Mouse (Mus musculus) limb, embryonic 10.5 days (tissue): ENCODE results near the gene Scfd1. TPM values are rescaled to one million over a fixed set of nuclear protein-coding genes. Genes with fewer than 3 reads are reported as not detected.
A peak's percentile ranks its signal among the peaks of the same experiment; 100 is the strongest.

Experiments
- DNase-seq: peaks from one replicate; pipeline ENCODE4 v3.0.0-alpha.2; 2017; ENCODE audit warnings: low spot score
- H3K27ac ChIP-seq: fragments of 300-500 bp; sonication (generic); 2 replicates; pipeline ENCODE4 v1.5.1; 2016; ENCODE audit warnings: mild to moderate bottlenecking
- H3K27me3 ChIP-seq: fragments of 300-500 bp; sonication (generic); 2 replicates; pipeline ENCODE4 v1.6.1; 2016; ENCODE audit warnings: low read depth, mild to moderate bottlenecking; ENCODE audit not compliant: poor library complexity, severe bottlenecking
- H3K36me3 ChIP-seq: fragments of 300-500 bp; sonication (generic); 2 replicates; pipeline ENCODE4 v1.6.1; 2016; ENCODE audit warnings: mild to moderate bottlenecking, moderate library complexity
- H3K4me1 ChIP-seq: fragments of 300-500 bp; sonication (generic); 2 replicates; pipeline ENCODE4 v1.6.1; 2016
- H3K4me3 ChIP-seq: fragments of 300-500 bp; sonication (generic); 2 replicates; pipeline ENCODE4 v1.5.1; 2016; ENCODE audit warnings: mild to moderate bottlenecking, moderate library complexity
- H3K9me3 ChIP-seq: fragments of 300-500 bp; sonication (generic); replicated peaks from 2 replicates; pipeline ENCODE4 v1.6.1; 2016; ENCODE audit warnings: mild to moderate bottlenecking
- WGBS: fragments of 180-500 bp; shearing (Covaris S2); methylation state at CpG from one replicate; pipeline ENCODE4 v1.1.7; 2016; 5-methylcytosine and 5-hydroxymethylcytosine counted together
- polyA plus RNA-seq: library from polyadenylated mRNA; unstranded; fragments of >200 nt; fragmentation: Nextera tagmentation; extraction: Ambion mirVana; gene quantifications from 2 replicates; pipeline ENCODE4 v1.2.1, GENCODE M21; 2016

Gene Scfd1
- polyA plus RNA-seq: 55.4 and 68.7 TPM in 2 replicates

- Histone ChIP-seq H3K4me1 (no peaks in the 10 kb centered on the region), H3K27me3 (no peaks in the 10 kb centered on the region), H3K36me3 (peaks cover 46% of the 10 kb centered on the region), H3K4me3 (peak within 1 kb of the TSS; percentile 76), H3K27ac (peak within 1 kb of the TSS; percentile 90), H3K9me3 (no peaks in the 10 kb centered on the region)
- WGBS: 1% methylated on average over 34 of the region's 34 CpGs
- DNase-seq: peak; percentile 93
Observed at GRCm38 (mm10) chr12:51377003-51377887, at the start of gene Scfd1. Gene Scfd1 (plus strand): TSS chr12:51377510.

- no peaks in the 10 kb centered on the region for H3K36me3 ChIP-seq
- H3K9me3 ChIP-seq: no peaks in the 10 kb centered on the region
Observed at GRCm38 (mm10) chr12:51337014-51337413, 40.3 kb upstream of the Scfd1 start.

GRCm38 (mm10) chr12:51346121-51346520 lies 31.2 kb upstream of the Scfd1 start:
- DNase-seq: peak; percentile 41
- Histone ChIP-seq H3K36me3 (peaks cover 8% of the 10 kb centered on the region), H3K4me3 (no peak overlapping the region), H3K27ac (0 out of 2 replicates have a peak overlapping the region, but pooled peaks have one; percentile 42), H3K4me1 (peaks cover 7% of the 10 kb centered on the region), H3K9me3 (no peaks in the 10 kb centered on the region), H3K27me3 (no peaks in the 10 kb centered on the region)
- 50% methylated on average over 4 of the region's 4 CpGs for WGBS

More at GRCm38 (mm10) chr12:51337014-51337413, 40.3 kb upstream of the Scfd1 start:
- no peak overlapping the region for H3K4me3 ChIP-seq
- no peaks in the 10 kb centered on the region for H3K4me1 ChIP-seq
- H3K27me3 ChIP-seq: no peaks in the 10 kb centered on the region
- DNase-seq: no peak
- 88% methylated on average over 1 of the region's 1 CpGs for WGBS
- no peak overlapping the region for H3K27ac ChIP-seq

GRCm38 (mm10) chr12:51347988-51348697 lies 29.2 kb upstream of the Scfd1 start, which contains the start of gene G2e3:
Gene G2e3 (plus strand): TSS chr12:51348061.
- peak within 1 kb of the TSS; percentile 83 for H3K4me3 ChIP-seq
- peak within 1 kb of the TSS; percentile 96 for H3K27ac ChIP-seq
- H3K36me3 ChIP-seq: peaks cover 27% of the 10 kb centered on the region
- under 1% methylated on average over 70 of the region's 70 CpGs for WGBS
- no peaks in the 10 kb centered on the region for H3K27me3 ChIP-seq
- H3K9me3 ChIP-seq: no peaks in the 10 kb centered on the region
- DNase-seq: peak; percentile 94
- peaks cover 7% of the 10 kb centered on the region for H3K4me1 ChIP-seq

GRCm38 (mm10) chr12:51348698-51348998 lies 28.7 kb upstream of the Scfd1 start:
- H3K4me1 ChIP-seq: peaks cover 7% of the 10 kb centered on the region
- DNase-seq: no peak
- H3K27ac ChIP-seq: peak overlapping the region; percentile 96
- H3K27me3 ChIP-seq: no peaks in the 10 kb centered on the region
- H3K4me3 ChIP-seq: peak overlapping the region; percentile 83
- under 1% methylated on average over 10 of the region's 10 CpGs for WGBS
- no peaks in the 10 kb centered on the region for H3K9me3 ChIP-seq
- H3K36me3 ChIP-seq: peaks cover 32% of the 10 kb centered on the region

- H3K4me1 ChIP-seq: no peaks in the 10 kb centered on the region
Observed at GRCm38 (mm10) chr12:51355296-51355695, 22.0 kb upstream of the Scfd1 start.

GRCm38 (mm10) chr12:51361294-51361693 lies 16.0 kb upstream of the Scfd1 start:
- no peaks in the 10 kb centered on the region for H3K9me3 ChIP-seq
- no peak for DNase-seq
- H3K4me1 ChIP-seq: no peaks in the 10 kb centered on the region
- H3K27me3 ChIP-seq: no peaks in the 10 kb centered on the region
- H3K36me3 ChIP-seq: peaks cover 99% of the 10 kb centered on the region
- H3K27ac ChIP-seq: no peak overlapping the region
- H3K4me3 ChIP-seq: no peak overlapping the region

More at GRCm38 (mm10) chr12:51355296-51355695, 22.0 kb upstream of the Scfd1 start:
- H3K9me3 ChIP-seq: no peaks in the 10 kb centered on the region
- DNase-seq: no peak
- H3K4me3 ChIP-seq: no peak overlapping the region
- H3K27me3 ChIP-seq: no peaks in the 10 kb centered on the region
- 95% methylated on average over 8 of the region's 8 CpGs for WGBS
- no peak overlapping the region for H3K27ac ChIP-seq
- peaks cover 99% of the 10 kb centered on the region for H3K36me3 ChIP-seq

GRCm38 (mm10) chr12:51362898-51363297 lies 14.4 kb upstream of the Scfd1 start:
- DNase-seq: no peak
- no peaks in the 10 kb centered on the region for H3K4me1 ChIP-seq
- H3K9me3 ChIP-seq: no peaks in the 10 kb centered on the region
- H3K4me3 ChIP-seq: no peak overlapping the region
- no peaks in the 10 kb centered on the region for H3K27me3 ChIP-seq
- 100% methylated on average over 1 of the region's 1 CpGs for WGBS
- no peak overlapping the region for H3K27ac ChIP-seq
- peaks cover 99% of the 10 kb centered on the region for H3K36me3 ChIP-seq

GRCm38 (mm10) chr12:51368504-51368903 lies 8.8 kb upstream of the Scfd1 start:
- Histone ChIP-seq H3K9me3 (no peaks in the 10 kb centered on the region), H3K4me3 (no peak overlapping the region), H3K27ac (no peak overlapping the region), H3K4me1 (no peaks in the 10 kb centered on the region), H3K27me3 (no peaks in the 10 kb centered on the region), H3K36me3 (peaks cover 99% of the 10 kb centered on the region)
- no peak for DNase-seq
- 94% methylated on average over 3 of the region's 3 CpGs for WGBS

- DNase-seq: no peak
- Histone ChIP-seq H3K27ac (peak overlapping the region; percentile 90), H3K36me3 (peaks cover 41% of the 10 kb centered on the region), H3K4me1 (no peaks in the 10 kb centered on the region), H3K4me3 (peak overlapping the region; percentile 76), H3K9me3 (no peaks in the 10 kb centered on the region), H3K27me3 (no peaks in the 10 kb centered on the region)
- 26% methylated on average over 6 of the region's 6 CpGs for WGBS
Observed at GRCm38 (mm10) chr12:51377888-51378190, 529 bp downstream of the Scfd1 start.

GRCm38 (mm10) chr12:51399871-51400270 lies 22.6 kb downstream of the Scfd1 start:
- no peaks in the 10 kb centered on the region for H3K4me1 ChIP-seq
- H3K4me3 ChIP-seq: no peak overlapping the region
- DNase-seq: no peak
- H3K36me3 ChIP-seq: peaks cover 80% of the 10 kb centered on the region
- H3K9me3 ChIP-seq: no peaks in the 10 kb centered on the region
- H3K27ac ChIP-seq: no peak overlapping the region
- WGBS: 96% methylated on average over 6 of the region's 6 CpGs
- no peaks in the 10 kb centered on the region for H3K27me3 ChIP-seq

- peaks cover 71% of the 10 kb centered on the region for H3K36me3 ChIP-seq
- peak; percentile 33 for DNase-seq
- no peak overlapping the region for H3K4me3 ChIP-seq
- H3K4me1 ChIP-seq: no peaks in the 10 kb centered on the region
- WGBS: 78% methylated on average over 5 of the region's 5 CpGs
- H3K27me3 ChIP-seq: no peaks in the 10 kb centered on the region
- no peak overlapping the region for H3K27ac ChIP-seq
- no peaks in the 10 kb centered on the region for H3K9me3 ChIP-seq
Observed at GRCm38 (mm10) chr12:51402060-51402698, 24.9 kb downstream of the Scfd1 start.
